Mouse (Mus musculus): ENCODE measurements around the gene Ift122. TPM values are rescaled to one million over a fixed set of nuclear protein-coding genes. Genes with fewer than 3 reads are reported as not detected.
A peak's percentile ranks its signal among the peaks of the same experiment; 100 is the strongest.

Gene Ift122
- polyA plus RNA-seq, 1 experiment from 2014 or later, result 36.9 TPM

GRCm38 (mm10) chr6:115935544-115935943 is 82.3 kb downstream of the Ift122 start:
- H3K4me1 ChIP-seq, result peaks cover 5% of the 10 kb centered on the region; the same call in 1 of the 2 replicates
- H3K27me3 ChIP-seq, result no peaks in the 10 kb centered on the region
- no peak overlapping the region for H3K9ac ChIP-seq
- H3K4me2 ChIP-seq, result no peak overlapping the region
- H3K36me3 ChIP-seq, result no peaks in the 10 kb centered on the region
- H3K9me3 ChIP-seq (replicated peaks), result no peaks in the 10 kb centered on the region
- H3K27ac ChIP-seq, result no peak overlapping the region
- ATAC-seq (replicated peaks; ENCODE audit: low FRiP score), result no peak
- no peak overlapping the region for H3K4me3 ChIP-seq (replicated peaks)
- WGBS, result 75% methylated on average over 8 of the region's 8 CpGs

DNA sequence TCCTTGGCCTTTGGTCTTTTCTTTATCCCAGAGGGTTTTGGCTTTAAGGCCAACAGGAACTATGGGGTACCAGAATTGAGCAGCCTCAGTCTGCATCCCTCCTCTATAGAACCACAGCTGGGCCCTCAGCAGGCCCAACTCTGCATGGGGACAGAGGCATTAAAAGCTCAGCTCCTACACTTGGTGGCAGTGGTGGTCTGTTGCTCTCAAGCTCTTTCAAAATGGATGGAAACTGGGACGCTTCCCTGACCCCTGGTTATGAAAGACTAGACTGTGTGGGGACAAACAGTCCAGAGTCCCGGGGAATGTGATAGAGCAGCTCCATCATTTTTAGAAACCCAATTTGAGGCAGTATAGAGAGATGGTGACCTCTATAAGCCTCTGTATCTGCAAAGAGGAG is 84.7 kb downstream of the Ift122 start:
- WGBS, result 83% methylated on average over 2 of the region's 2 CpGs
- Histone ChIP-seq H3K27ac (no peak overlapping the region), H3K36me3 (no peaks in the 10 kb centered on the region), H3K4me1 (peaks cover 6% of the 10 kb centered on the region), H3K27me3 (no peaks in the 10 kb centered on the region), H3K9me3 (replicated peaks) (no peaks in the 10 kb centered on the region), H3K4me3 (replicated peaks) (no peak overlapping the region), H3K9ac (no peak overlapping the region), H3K4me2 (no peak overlapping the region)
- no peak for ATAC-seq (replicated peaks; ENCODE audit: low FRiP score)

- 70% methylated on average over 1 of the region's 1 CpGs for WGBS
- no peaks in the 10 kb centered on the region for H3K9me3 ChIP-seq (replicated peaks)
- H3K4me3 ChIP-seq (replicated peaks), result no peak overlapping the region
- H3K4me2 ChIP-seq, result no peak overlapping the region
- no peaks in the 10 kb centered on the region for H3K27me3 ChIP-seq
- peaks cover 10% of the 10 kb centered on the region for H3K4me1 ChIP-seq
- no peaks in the 10 kb centered on the region for H3K36me3 ChIP-seq
- no peak overlapping the region for H3K9ac ChIP-seq
- ATAC-seq (replicated peaks; ENCODE audit: low FRiP score), result no peak
- no peak overlapping the region for H3K27ac ChIP-seq
Measured at GRCm38 (mm10) chr6:115938798-115939197, 85.5 kb downstream of the Ift122 start.

GRCm38 (mm10) chr6:115940603-115941002 is 87.3 kb downstream of the Ift122 start:
- no peaks in the 10 kb centered on the region for H3K36me3 ChIP-seq
- H3K4me3 ChIP-seq (replicated peaks), result no peak overlapping the region
- WGBS, result 78% methylated on average over 1 of the region's 1 CpGs
- no peak overlapping the region for H3K9ac ChIP-seq
- peaks cover 10% of the 10 kb centered on the region for H3K4me1 ChIP-seq
- H3K27ac ChIP-seq, result no peak overlapping the region
- no peaks in the 10 kb centered on the region for H3K27me3 ChIP-seq
- no peaks in the 10 kb centered on the region for H3K9me3 ChIP-seq (replicated peaks)
- no peak for ATAC-seq (replicated peaks; ENCODE audit: low FRiP score)
- no peak overlapping the region for H3K4me2 ChIP-seq

DNA sequence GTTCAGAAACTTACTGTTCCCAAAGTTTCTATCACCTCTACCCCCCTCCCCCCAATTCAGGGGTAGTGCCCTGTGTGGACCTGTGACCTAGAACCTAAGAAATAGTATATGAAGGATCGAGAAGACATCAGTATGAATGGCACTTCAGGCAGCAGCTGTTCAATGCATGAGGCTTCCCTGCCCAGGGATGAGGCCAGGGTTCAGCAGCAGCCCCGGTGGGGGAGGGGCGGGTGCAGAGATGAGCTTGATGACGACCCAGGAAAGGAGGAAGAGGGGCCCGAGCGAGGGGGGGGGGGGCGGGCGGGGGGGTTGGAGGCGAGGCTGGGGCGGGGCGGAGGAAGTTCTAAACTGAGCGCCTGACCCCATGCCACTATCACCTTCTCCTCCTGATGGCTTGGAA is 87.9 kb downstream of the Ift122 start:
- H3K4me2 ChIP-seq, result 0 out of 2 replicates have a peak overlapping the region, but pooled peaks have one; percentile 12
- no peak for ATAC-seq (replicated peaks; ENCODE audit: low FRiP score)
- 9% methylated on average over 9 of the region's 12 CpGs for WGBS

GRCm38 (mm10) chr6:115943498-115944427 is 90.5 kb downstream of the Ift122 start:
- no peaks in the 10 kb centered on the region for H3K27me3 ChIP-seq
- H3K9ac ChIP-seq, result no peak overlapping the region
- peaks cover 10% of the 10 kb centered on the region for H3K4me1 ChIP-seq
- ATAC-seq (replicated peaks; ENCODE audit: low FRiP score), result no peak
- WGBS, result 64% methylated on average over 9 of the region's 9 CpGs
- H3K9me3 ChIP-seq (replicated peaks), result no peaks in the 10 kb centered on the region
- H3K27ac ChIP-seq, result no peak overlapping the region
- H3K4me2 ChIP-seq, result no peak overlapping the region
- no peaks in the 10 kb centered on the region for H3K36me3 ChIP-seq
- no peak overlapping the region for H3K4me3 ChIP-seq (replicated peaks)

More for the DNA sequence above, 87.9 kb downstream of the Ift122 start:
- Histone ChIP-seq H3K27me3 (no peaks in the 10 kb centered on the region), H3K4me1 (peaks cover 10% of the 10 kb centered on the region), H3K4me3 (replicated peaks) (no peak overlapping the region), H3K27ac (no peak overlapping the region), H3K9ac (no peak overlapping the region), H3K36me3 (no peaks in the 10 kb centered on the region), H3K9me3 (replicated peaks) (no peaks in the 10 kb centered on the region)

- Histone ChIP-seq H3K9ac (no peak within 1 kb of the TSS), H3K9me3 (replicated peaks) (no peaks in the 10 kb centered on the region), H3K36me3 (no peaks in the 10 kb centered on the region), H3K4me3 (replicated peaks) (no peak within 1 kb of the TSS), H3K27ac (no peak within 1 kb of the TSS), H3K4me1 (peaks cover 10% of the 10 kb centered on the region), H3K4me2 (no peak within 1 kb of the TSS), H3K27me3 (no peaks in the 10 kb centered on the region)
- WGBS, result 87% methylated on average over 5 of the region's 5 CpGs
- no peak for ATAC-seq (replicated peaks; ENCODE audit: low FRiP score)
Measured at GRCm38 (mm10) chr6:115944638-115945037, 91.4 kb downstream of the Ift122 start, which contains the start of gene H1foo. Gene H1foo, plus strand, starts transcription at chr6:115944938.

DNA sequence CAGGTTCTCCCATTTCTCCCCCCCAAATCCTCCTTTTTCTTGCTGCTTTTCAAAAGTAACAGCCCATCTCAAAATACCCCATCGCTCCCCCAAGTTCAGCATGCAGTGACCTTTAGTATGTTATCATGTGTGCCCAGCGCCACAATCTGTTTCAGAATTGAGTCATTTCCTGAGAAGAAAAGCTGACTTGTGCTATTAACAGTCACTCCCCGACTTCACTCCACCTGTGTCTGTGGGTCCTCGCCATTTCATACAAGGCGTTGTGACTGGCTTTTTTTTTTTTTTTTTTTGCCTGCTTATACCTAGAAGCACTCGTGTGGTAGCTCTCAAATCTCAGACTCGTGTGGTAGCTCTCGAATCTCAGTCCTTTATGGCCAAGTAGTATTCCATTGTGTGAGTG is 92.4 kb downstream of the Ift122 start:
- H3K9ac ChIP-seq, result no peak overlapping the region
- H3K36me3 ChIP-seq, result no peaks in the 10 kb centered on the region
- H3K4me2 ChIP-seq, result no peak overlapping the region
- no peaks in the 10 kb centered on the region for H3K27me3 ChIP-seq
- 80% methylated on average over 8 of the region's 8 CpGs for WGBS
- no peak overlapping the region for H3K4me3 ChIP-seq (replicated peaks)
- H3K27ac ChIP-seq, result no peak overlapping the region
- peaks cover 13% of the 10 kb centered on the region for H3K4me1 ChIP-seq
- ATAC-seq (replicated peaks; ENCODE audit: low FRiP score), result no peak
- H3K9me3 ChIP-seq (replicated peaks), result no peaks in the 10 kb centered on the region

DNA sequence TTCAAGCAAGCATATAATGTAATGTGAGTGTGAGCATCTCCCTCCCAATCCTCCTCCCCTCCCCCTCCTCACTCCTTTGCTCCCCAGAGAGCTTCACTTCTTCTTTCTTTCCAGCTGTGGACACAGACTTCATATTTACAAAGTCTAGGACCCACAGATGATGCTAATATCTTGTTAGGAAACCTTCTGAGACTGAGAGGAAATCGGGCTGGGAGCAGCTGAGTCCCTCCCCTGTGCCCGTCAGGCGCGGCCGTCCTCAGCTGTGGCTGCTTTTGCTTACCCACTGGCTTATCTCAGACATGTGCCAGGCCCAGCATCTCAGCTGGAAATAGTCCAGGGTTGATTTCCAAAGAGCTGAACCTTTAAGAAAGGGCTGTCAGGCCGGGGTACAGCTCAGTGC is 93.1 kb downstream of the Ift122 start:
- Histone ChIP-seq H3K4me2 (no peak overlapping the region), H3K27ac (no peak overlapping the region), H3K4me3 (replicated peaks) (no peak overlapping the region), H3K36me3 (no peaks in the 10 kb centered on the region), H3K4me1 (peaks cover 8% of the 10 kb centered on the region), H3K9ac (no peak overlapping the region), H3K9me3 (replicated peaks) (no peaks in the 10 kb centered on the region), H3K27me3 (no peaks in the 10 kb centered on the region)
- 62% methylated on average over 6 of the region's 6 CpGs for WGBS
- no peak for ATAC-seq (replicated peaks; ENCODE audit: low FRiP score)

GRCm38 (mm10) chr6:115954506-115955074 is 101.3 kb downstream of the Ift122 start:
- ATAC-seq (replicated peaks; ENCODE audit: low FRiP score), result no peak
- H3K9me3 ChIP-seq (replicated peaks), result no peaks in the 10 kb centered on the region
- no peak overlapping the region for H3K27ac ChIP-seq
- H3K36me3 ChIP-seq, result peaks cover 44% of the 10 kb centered on the region
- H3K4me3 ChIP-seq (replicated peaks), result no peak overlapping the region
- no peak overlapping the region for H3K4me2 ChIP-seq
- H3K4me1 ChIP-seq, result peaks cover 33% of the 10 kb centered on the region
- 77% methylated on average over 9 of the region's 9 CpGs for WGBS
- H3K9ac ChIP-seq, result no peak overlapping the region
- no peaks in the 10 kb centered on the region for H3K27me3 ChIP-seq

DNA sequence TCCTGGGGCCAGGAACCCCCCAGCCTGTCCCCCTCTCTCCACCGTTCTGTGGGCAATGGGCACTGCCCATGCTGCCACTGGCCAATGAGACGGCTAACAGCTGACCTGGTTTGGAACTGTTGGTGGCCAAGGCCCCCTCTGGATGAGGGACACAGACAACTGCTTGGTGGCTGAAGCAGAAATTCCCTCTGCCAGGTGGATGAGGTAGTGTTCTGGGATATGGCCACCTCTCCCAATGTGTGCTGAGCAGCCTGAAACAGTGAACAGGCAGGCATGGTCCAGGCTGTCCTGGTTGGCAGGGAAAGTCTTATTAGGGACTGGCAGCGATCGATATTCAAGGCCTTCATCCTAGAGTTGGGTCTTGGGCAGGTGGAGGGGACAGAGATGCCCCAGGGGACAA is 101.9 kb downstream of the Ift122 start:
- H3K9me3 ChIP-seq (replicated peaks), result no peaks in the 10 kb centered on the region
- 86% methylated on average over 4 of the region's 4 CpGs for WGBS
- H3K4me3 ChIP-seq (replicated peaks), result no peak overlapping the region
- H3K9ac ChIP-seq, result no peak overlapping the region
- no peak overlapping the region for H3K27ac ChIP-seq
- no peak overlapping the region for H3K4me2 ChIP-seq
- no peak for ATAC-seq (replicated peaks; ENCODE audit: low FRiP score)
- peaks cover 50% of the 10 kb centered on the region for H3K36me3 ChIP-seq
- peaks cover 34% of the 10 kb centered on the region for H3K4me1 ChIP-seq
- H3K27me3 ChIP-seq, result no peaks in the 10 kb centered on the region

DNA sequence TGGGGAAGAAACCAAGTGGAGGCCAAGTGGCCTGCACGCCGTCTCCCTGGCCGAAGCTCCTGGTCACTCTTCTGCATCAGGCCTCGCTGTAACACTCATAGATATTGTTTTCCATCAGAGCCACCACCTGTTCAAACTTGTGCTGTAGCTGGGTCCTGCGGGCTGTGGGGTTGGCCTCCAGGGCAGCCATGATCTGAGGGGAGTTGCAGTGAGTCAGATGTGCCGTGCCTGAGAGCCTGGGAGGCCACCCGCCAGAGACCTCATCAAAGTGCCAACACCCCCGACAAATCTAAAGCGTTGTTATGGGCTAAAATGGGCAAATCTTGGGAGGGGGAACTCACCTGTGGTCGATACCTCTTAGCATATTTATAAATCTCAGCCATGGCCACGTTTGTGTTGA is 102.4 kb downstream of the Ift122 start:
- Histone ChIP-seq H3K9ac (no peak overlapping the region), H3K9me3 (replicated peaks) (no peaks in the 10 kb centered on the region), H3K27ac (no peak overlapping the region), H3K36me3 (peaks cover 55% of the 10 kb centered on the region), H3K27me3 (no peaks in the 10 kb centered on the region), H3K4me3 (replicated peaks) (no peak overlapping the region), H3K4me2 (no peak overlapping the region), H3K4me1 (peaks cover 31% of the 10 kb centered on the region)
- no peak for ATAC-seq (replicated peaks; ENCODE audit: low FRiP score)
- 79% methylated on average over 11 of the region's 11 CpGs for WGBS

Measured in kidney, embryonic 15.5 days (tissue).